Mouse (Mus musculus) gastrocnemius, adult 2 months (tissue): ENCODE data around the gene Xrcc3. TPM values are rescaled to one million over a fixed set of nuclear protein-coding genes. Genes with fewer than 3 reads are reported as not detected.

ENCODE experiments used
- DNase-seq: peaks from one replicate; pipeline ENCODE4 v3.0.0; 2022
- H3K27ac ChIP-seq: fragments of 200-600 bp; 2 replicates; pipeline ENCODE4 v1.8.1; 2022; ENCODE audit warnings: mild to moderate bottlenecking
- H3K4me3 ChIP-seq: fragments of 200-600 bp; 2 replicates; pipeline ENCODE4 v1.8.1; 2022; ENCODE audit warnings: mild to moderate bottlenecking, moderate library complexity
- CTCF ChIP-seq: fragments of 200-600 bp; IDR thresholded peaks from 2 replicates; pipeline ENCODE4 v1.8.1; 2022; ENCODE audit warnings: antibody characterized with exemption, mild to moderate bottlenecking, moderate library complexity
- intact Hi-C: fragments of 180-260 bp; cut with DNase I; formaldehyde crosslinking; loops from one replicate; pipeline ENCODE4 v1.15.1; 2025
- long read RNA-seq, 2 experiments: library from polyadenylated mRNA; stranded (forward); transcript quantifications; one replicate each; pipeline ENCODE4 v2.0.0; 2021
- total RNA-seq, 2 experiments: library from RNA; stranded (reverse); gene quantifications; 2 replicates each; pipeline ENCODE4 v1.2.3; 2021

Xrcc3 gene
- under 1 TPM in 1 of 2 experiments, not detected in 1; 0.47 TPM for total RNA-seq
- long read RNA-seq, experiment 1, partial matches to known transcripts, result 0 of 1 reads
- long read RNA-seq, experiment 1, other reads (novel, unspliced or antisense), result 0 of 1 reads
- long read RNA-seq, experiment 2, result 0 reads

GRCm38 (mm10) chr12:111813766-111814617 is at the start of gene Xrcc3, which contains the start of gene Zfyve21:
Gene Xrcc3 (minus strand): TSS chr12:111813873.
Gene Zfyve21 (plus strand): TSS chr12:111814170.
- TF ChIP-seq CTCF, result no peak
- peak within 1 kb of the TSS; percentile 88 for H3K4me3 ChIP-seq
- peak; percentile 99 for DNase-seq
- intact Hi-C loops, result loop anchor here (10.0 kb wide), 1 partner anchor 1011 kb away; the partner anchor contains the start of gene Cdca4
- H3K27ac ChIP-seq, result peak within 1 kb of the TSS; percentile 96

- Histone ChIP-seq H3K4me3 (no peak overlapping the region), H3K27ac (no peak overlapping the region)
- TF ChIP-seq CTCF, result no peak
- no peak for DNase-seq
- intact Hi-C loops, result no loop called here
Observed at GRCm38 (mm10) chr12:111855448-111855847, 41.8 kb upstream of the Xrcc3 start.

- no peak for TF ChIP-seq CTCF
- Histone ChIP-seq H3K27ac (0 out of 2 replicates have a peak overlapping the region, but pooled peaks have one; percentile 13), H3K4me3 (no peak overlapping the region)
- intact Hi-C loops, result no loop called here
- no peak for DNase-seq
Observed at GRCm38 (mm10) chr12:111853546-111853945, 39.9 kb upstream of the Xrcc3 start.

- Histone ChIP-seq H3K27ac (0 out of 2 replicates have a peak overlapping the region, but pooled peaks have one; percentile 13), H3K4me3 (no peak overlapping the region)
- intact Hi-C loops, result no loop called here
- DNase-seq, result peak; percentile 89
- TF ChIP-seq CTCF, result no peak
Observed at GRCm38 (mm10) chr12:111853011-111853436, 39.4 kb upstream of the Xrcc3 start.

GRCm38 (mm10) chr12:111851745-111852144 is 38.1 kb upstream of the Xrcc3 start:
- DNase-seq, result no peak
- H3K27ac ChIP-seq, result no peak overlapping the region

GRCm38 (mm10) chr12:111851235-111851634 is 37.6 kb upstream of the Xrcc3 start:
- intact Hi-C loops, result no loop called here
- Histone ChIP-seq H3K4me3 (no peak overlapping the region), H3K27ac (no peak overlapping the region)
- TF ChIP-seq CTCF, result peak; percentile 52
- DNase-seq, result no peak

More at GRCm38 (mm10) chr12:111851745-111852144, 38.1 kb upstream of the Xrcc3 start:
- H3K4me3 ChIP-seq, result no peak overlapping the region
- intact Hi-C loops, result no loop called here
- no peak for TF ChIP-seq CTCF

- H3K27ac ChIP-seq, result peak overlapping the region; percentile 56
- DNase-seq, result peak; percentile 41
Observed at GRCm38 (mm10) chr12:111848300-111848798, 34.7 kb upstream of the Xrcc3 start.

GRCm38 (mm10) chr12:111846815-111847214 is 33.1 kb upstream of the Xrcc3 start:
- intact Hi-C loops, result no loop called here
- DNase-seq, result no peak
- no peak for TF ChIP-seq CTCF
- Histone ChIP-seq H3K27ac (no peak overlapping the region), H3K4me3 (no peak overlapping the region)

More at GRCm38 (mm10) chr12:111848300-111848798, 34.7 kb upstream of the Xrcc3 start:
- H3K4me3 ChIP-seq, result no peak overlapping the region
- no peak for TF ChIP-seq CTCF
- intact Hi-C loops, result no loop called here

GRCm38 (mm10) chr12:111845953-111846352 is 32.3 kb upstream of the Xrcc3 start:
- H3K4me3 ChIP-seq, result no peak overlapping the region
- TF ChIP-seq CTCF, result no peak
- H3K27ac ChIP-seq, result no peak overlapping the region
- intact Hi-C loops, result no loop called here
- DNase-seq, result no peak

GRCm38 (mm10) chr12:111843470-111843869 is 29.8 kb upstream of the Xrcc3 start:
- no peak for DNase-seq
- no peak for TF ChIP-seq CTCF
- 0 out of 2 replicates have a peak overlapping the region, but pooled peaks have one; percentile 6 for H3K27ac ChIP-seq
- no peak overlapping the region for H3K4me3 ChIP-seq
- intact Hi-C loops, result no loop called here

- Histone ChIP-seq H3K27ac (0 out of 2 replicates have a peak overlapping the region, but pooled peaks have one; percentile 6), H3K4me3 (no peak overlapping the region)
- DNase-seq, result no peak
- TF ChIP-seq CTCF, result no peak
- intact Hi-C loops, result no loop called here
Observed at GRCm38 (mm10) chr12:111842565-111843433, 29.1 kb upstream of the Xrcc3 start.

GRCm38 (mm10) chr12:111833457-111833856 is 19.8 kb upstream of the Xrcc3 start:
- intact Hi-C loops, result no loop called here
- DNase-seq, result no peak
- no peak for TF ChIP-seq CTCF
- H3K27ac ChIP-seq, result no peak overlapping the region
- no peak overlapping the region for H3K4me3 ChIP-seq
